Mouse (Mus musculus) hindbrain, postnatal 0 days (tissue): ENCODE results near the gene Mxd1. TPM values are rescaled to one million over a fixed set of nuclear protein-coding genes. Genes with fewer than 3 reads are reported as not detected.

ENCODE experiments used
- ATAC-seq: fragments of 200-750 bp; cut with Nextera tagmentation; 2 replicates; pipeline ENCODE4 v1.8.0; 2017; ENCODE audit warnings: mild to moderate bottlenecking, moderate TSS enrichment, moderate library complexity
- DNase-seq: peaks from one replicate; pipeline ENCODE4 v3.0.0-alpha.2; 2015; ENCODE audit warnings: low spot score
- H3K27ac ChIP-seq: fragments of 300-500 bp; sonication (generic); 2 replicates; pipeline ENCODE4 v1.5.1; 2014; ENCODE audit warnings: mild to moderate bottlenecking
- H3K27me3 ChIP-seq: fragments of 300-500 bp; sonication (generic); 2 replicates; pipeline ENCODE4 v1.6.1; 2014; ENCODE audit warnings: low read length, mixed read lengths; ENCODE audit not compliant: insufficient read depth
- H3K36me3 ChIP-seq: fragments of 300-500 bp; sonication (generic); 2 replicates; pipeline ENCODE4 v1.6.1; 2014; ENCODE audit warnings: low read length, mixed read lengths; ENCODE audit not compliant: insufficient read depth
- H3K4me1 ChIP-seq: fragments of 300-500 bp; sonication (generic); 2 replicates; pipeline ENCODE4 v1.6.1; 2014; ENCODE audit warnings: antibody characterized with exemption, low read length, mixed read lengths; ENCODE audit not compliant: insufficient read depth
- H3K4me2 ChIP-seq: fragments of 300-500 bp; sonication (generic); 2 replicates; pipeline ENCODE4 v1.6.1; 2014; ENCODE audit warnings: low read depth, mild to moderate bottlenecking, low read length, moderate library complexity, mixed read lengths
- H3K4me3 ChIP-seq: fragments of 300-500 bp; sonication (generic); 2 replicates; pipeline ENCODE4 v1.5.1; 2014; ENCODE audit warnings: low read length
- H3K9ac ChIP-seq: fragments of 300-500 bp; sonication (generic); replicated peaks from 2 replicates; pipeline ENCODE4 v1.6.1; 2014; ENCODE audit warnings: mild to moderate bottlenecking, low read length, moderate library complexity, mixed read lengths
- H3K9me3 ChIP-seq: fragments of 300-500 bp; sonication (generic); 2 replicates; pipeline ENCODE4 v1.6.1; 2016; ENCODE audit warnings: low read length, mixed read lengths
- CTCF ChIP-seq: IDR thresholded peaks from 2 replicates; pipeline ENCODE4 v1.5.1; 2016; ENCODE audit warnings: antibody characterized with exemption, control low read depth, low read depth
- WGBS: fragments of 180-500 bp; shearing (Covaris S2); extraction: QIAGEN DNeasy Blood & Tissue Kit; methylation state at CpG from one replicate; pipeline ENCODE4 v1.1.7; 2014; 5-methylcytosine and 5-hydroxymethylcytosine counted together
- polyA plus RNA-seq: library from polyadenylated mRNA; unstranded; fragments of >200 nt; fragmentation: Nextera tagmentation; extraction: Ambion mirVana; gene quantifications from 2 replicates; pipeline ENCODE4 v1.2.1, GENCODE M21; 2015
- total RNA-seq: library from RNA; depleted of rRNA; stranded (reverse); fragments of >200 nt; gene quantifications from 2 replicates; pipeline ENCODE4 v1.2.3, GENCODE M21; 2014

The Mxd1 gene
- total and polyA plus RNA-seq, 2 experiments from 2014 or later: 12.0 to 12.8 TPM

DNA sequence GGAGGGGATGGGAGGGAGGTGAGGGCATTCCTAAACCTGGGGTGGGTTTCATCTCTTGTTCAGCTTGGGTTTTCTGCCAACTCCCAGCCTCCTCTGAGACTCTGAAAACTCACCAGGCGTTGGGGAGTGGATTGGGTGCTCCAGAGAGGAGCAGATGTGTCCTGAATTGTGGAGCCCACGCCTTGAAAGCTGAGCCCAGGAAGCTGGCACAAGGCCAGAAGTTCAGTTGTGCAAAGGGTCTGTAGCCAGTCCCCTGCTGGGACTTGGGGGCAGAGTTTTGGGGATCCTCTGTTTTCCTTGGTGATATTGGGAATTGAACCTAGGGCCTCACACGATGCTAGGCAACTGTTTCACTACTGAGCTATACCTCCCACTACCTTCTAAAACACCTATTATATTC is 38.8 kb downstream of the Mxd1 start:
- Histone ChIP-seq H3K27me3 (no peaks in the 10 kb centered on the region), H3K9ac (no peak overlapping the region), H3K36me3 (no peaks in the 10 kb centered on the region), H3K4me1 (no peaks in the 10 kb centered on the region), H3K9me3 (no peaks in the 10 kb centered on the region), H3K4me3 (no peak overlapping the region), H3K27ac (no peak overlapping the region), H3K4me2 (no peak overlapping the region)
- DNase-seq: no peak
- TF ChIP-seq CTCF: no peak
- no peak for ATAC-seq
- 46% methylated on average over 3 of the region's 3 CpGs for WGBS

DNA sequence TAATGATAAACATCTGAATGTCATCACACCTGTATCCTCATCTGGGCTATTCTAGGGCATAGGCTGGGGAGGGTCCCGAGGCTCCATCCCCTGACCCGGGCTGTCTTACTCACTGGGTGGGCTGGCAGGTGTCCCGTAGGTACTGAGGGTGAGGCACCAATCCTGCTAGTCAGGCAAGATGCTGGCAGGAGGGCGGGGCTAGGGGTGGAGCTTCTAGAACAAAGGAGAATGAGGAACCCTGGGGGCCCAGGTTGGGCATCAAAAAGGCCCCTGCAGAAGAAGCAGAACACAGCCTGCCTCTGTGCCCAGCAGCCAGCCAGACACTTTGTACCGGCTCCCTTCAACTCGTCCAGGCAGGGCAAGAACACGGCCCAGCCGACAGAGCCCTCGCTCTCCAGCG is 41.0 kb downstream of the Mxd1 start, which contains the start of gene Asprv1:
Gene Asprv1, plus strand, starts transcription at position 219 of the 400 bp plus-strand sequence.
- Histone ChIP-seq H3K4me2 (no peak within 1 kb of the TSS), H3K36me3 (no peaks in the 10 kb centered on the region), H3K9ac (no peak within 1 kb of the TSS), H3K4me1 (peaks cover 5% of the 10 kb centered on the region; the same call in 1 of the 2 replicates), H3K4me3 (no peak within 1 kb of the TSS), H3K27ac (no peak within 1 kb of the TSS), H3K27me3 (no peaks in the 10 kb centered on the region), H3K9me3 (no peaks in the 10 kb centered on the region)
- WGBS: 45% methylated on average over 10 of the region's 10 CpGs
- no peak for DNase-seq
- ATAC-seq: no peak
- no peak for TF ChIP-seq CTCF

GRCm38 (mm10) chr6:86624074-86625030 is 44.6 kb downstream of the Mxd1 start:
- Histone ChIP-seq H3K4me2 (no peak overlapping the region), H3K4me1 (peaks cover 5% of the 10 kb centered on the region; the same call in 1 of the 2 replicates), H3K27ac (peak overlapping the region; percentile 43), H3K9ac (no peak overlapping the region), H3K36me3 (no peaks in the 10 kb centered on the region), H3K27me3 (no peaks in the 10 kb centered on the region), H3K4me3 (no peak overlapping the region), H3K9me3 (no peaks in the 10 kb centered on the region)
- DNase-seq: peak; percentile 33
- TF ChIP-seq CTCF: 0 out of 2 replicates have a peak, but pooled peaks have one; percentile 6
- ATAC-seq: peak; percentile 58; the same call in 1 of the 2 replicates
- 48% methylated on average over 18 of the region's 18 CpGs for WGBS

DNA sequence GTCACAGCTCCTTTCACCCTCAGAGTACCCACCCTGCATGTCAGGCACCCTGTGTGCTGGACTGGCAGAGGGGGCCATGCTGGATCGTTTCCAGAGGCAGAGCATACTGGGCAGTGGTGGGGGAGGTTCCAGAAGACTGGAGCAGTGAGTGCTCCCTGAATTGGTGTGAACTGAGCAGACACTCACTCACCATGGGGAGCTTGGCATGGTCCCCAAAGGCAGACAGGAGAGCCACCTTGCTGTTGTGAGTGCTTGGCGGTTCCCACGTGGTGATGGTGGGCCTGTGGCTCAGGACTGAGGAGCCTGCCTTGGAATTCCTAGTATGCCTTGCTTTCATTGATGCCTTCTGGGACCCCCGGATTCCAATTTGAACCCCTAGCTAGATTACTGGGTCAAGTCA is 45.8 kb downstream of the Mxd1 start:
- WGBS: 83% methylated on average over 4 of the region's 4 CpGs
- ATAC-seq (no peak), DNase-seq (no peak)
- Histone ChIP-seq H3K4me1 (peaks cover 5% of the 10 kb centered on the region; the same call in 1 of the 2 replicates), H3K9me3 (no peaks in the 10 kb centered on the region), H3K27me3 (no peaks in the 10 kb centered on the region), H3K4me2 (no peak overlapping the region), H3K4me3 (no peak overlapping the region), H3K27ac (no peak overlapping the region), H3K9ac (no peak overlapping the region), H3K36me3 (no peaks in the 10 kb centered on the region)
- TF ChIP-seq CTCF: no peak

GRCm38 (mm10) chr6:86615301-86615700 is 53.7 kb downstream of the Mxd1 start:
- Histone ChIP-seq H3K4me1 (no peaks in the 10 kb centered on the region), H3K9me3 (no peaks in the 10 kb centered on the region), H3K27ac (no peak overlapping the region), H3K27me3 (no peaks in the 10 kb centered on the region), H3K36me3 (no peaks in the 10 kb centered on the region), H3K4me3 (no peak overlapping the region), H3K9ac (no peak overlapping the region), H3K4me2 (no peak overlapping the region)
- ATAC-seq (no peak), DNase-seq (no peak)
- 92% methylated on average over 4 of the region's 4 CpGs for WGBS
- no peak for TF ChIP-seq CTCF

DNA sequence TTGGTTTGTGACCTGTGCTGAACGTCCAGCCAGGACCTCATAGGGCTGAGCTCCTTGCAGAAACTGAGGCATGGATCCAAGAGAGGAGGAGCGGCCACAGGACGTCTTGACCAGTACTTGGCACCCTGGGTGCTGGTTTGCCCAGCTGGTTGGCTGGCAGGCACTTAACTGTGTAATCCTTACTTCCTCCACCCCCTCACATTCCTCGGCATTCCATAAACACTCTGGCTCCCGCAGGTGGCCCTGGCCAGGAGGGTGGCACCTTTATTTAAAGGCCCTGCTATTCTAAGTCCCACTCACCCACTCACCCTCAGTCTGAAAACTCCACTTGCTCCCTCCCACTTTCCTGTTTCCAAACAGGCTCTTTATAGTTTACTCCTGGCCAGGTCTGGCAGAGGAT is 58.2 kb downstream of the Mxd1 start:
- Histone ChIP-seq H3K4me2 (no peak overlapping the region), H3K9ac (no peak overlapping the region), H3K36me3 (no peaks in the 10 kb centered on the region), H3K4me3 (no peak overlapping the region), H3K27me3 (no peaks in the 10 kb centered on the region), H3K4me1 (no peaks in the 10 kb centered on the region), H3K27ac (no peak overlapping the region), H3K9me3 (no peaks in the 10 kb centered on the region)
- no peak for TF ChIP-seq CTCF
- WGBS: 62% methylated on average over 5 of the region's 5 CpGs
- DNase-seq (no peak), ATAC-seq (no peak)

GRCm38 (mm10) chr6:86609235-86609634 is 59.7 kb downstream of the Mxd1 start:
- 92% methylated on average over 6 of the region's 6 CpGs for WGBS
- Histone ChIP-seq H3K4me2 (no peak overlapping the region), H3K4me1 (no peaks in the 10 kb centered on the region), H3K9me3 (no peaks in the 10 kb centered on the region), H3K27me3 (no peaks in the 10 kb centered on the region), H3K9ac (no peak overlapping the region), H3K4me3 (no peak overlapping the region), H3K36me3 (no peaks in the 10 kb centered on the region), H3K27ac (no peak overlapping the region)
- no peak for TF ChIP-seq CTCF
- DNase-seq (no peak), ATAC-seq (no peak)
